In the genomic region with DNA sequence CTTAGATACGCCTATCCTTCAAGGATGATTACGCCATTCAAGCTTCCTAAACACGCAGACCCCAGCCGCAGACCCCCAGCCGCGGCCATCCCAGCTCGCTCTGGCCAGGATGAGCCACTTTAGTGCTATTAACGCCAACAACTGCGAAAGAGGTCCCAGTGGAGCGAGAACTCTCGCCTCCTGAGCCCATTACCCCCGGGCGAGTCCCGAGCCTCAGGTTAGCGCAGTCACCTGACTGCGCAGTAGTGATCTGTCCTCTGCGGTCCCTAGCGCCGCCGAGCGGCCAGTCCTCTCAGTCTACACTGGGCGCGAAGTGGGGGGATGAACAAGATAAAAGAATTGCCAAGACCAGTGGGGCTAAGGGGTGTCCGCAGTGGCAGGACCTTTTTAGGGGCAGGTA, we compare ENCODE assay signal across 8 mouse cellular contexts. TPM values are rescaled to one million over a fixed set of nuclear protein-coding genes. Genes with fewer than 3 reads are reported as not detected.
DNase-seq lines count a peak whose midpoint lies in the region; ATAC-seq and TF ChIP-seq lines count a peak whose summit lies in the region.

No protein-coding gene starts in this region.

- peaks cover 5% of the 10 kb centered on the region; the same call in 1 of the 2 replicates for H3K36me3 ChIP-seq in embryonic facial prominence, embryonic 12.5 days
- H3K36me3 ChIP-seq in liver, embryonic 11.5 days (ENCODE audit: control insufficient read depth, insufficient read depth, low read length), result peaks cover 7% of the 10 kb centered on the region; the same call in 1 of the 2 replicates
- no peaks in the 10 kb centered on the region; the same call in 1 of the 2 replicates for H3K36me3 ChIP-seq in midbrain, postnatal 0 days (ENCODE audit: insufficient read depth, low read length)

- WGBS in embryonic facial prominence, embryonic 12.5 days, result 2% methylated on average over 24 of the region's 24 CpGs
- WGBS in liver, embryonic 11.5 days, result 1% methylated on average over 24 of the region's 24 CpGs
- WGBS in midbrain, postnatal 0 days, result 2% methylated on average over 24 of the region's 24 CpGs

- DNase-seq in ovary, postnatal 36 days (ENCODE audit: low spot score), result peak; percentile 76
- no peak for DNase-seq in ovary, postnatal 10 days (ENCODE audit: low spot score)
- peak; percentile 75 to 78 for DNase-seq in heart, adult 9 months (ENCODE audit: low spot score in 2 of 2)
- peak; percentile 71 to 80 for DNase-seq in kidney, adult 8-10 months
- DNase-seq in liver, embryonic 11.5 days (ENCODE audit: low spot score), result peak; percentile 83
- DNase-seq in midbrain, postnatal 0 days (ENCODE audit: low spot score), result peak; percentile 54
- DNase-seq in spleen, postnatal 36 days (ENCODE audit: low spot score in 2 of 2), result peak; percentile 73 to 81

- H3K9ac ChIP-seq in embryonic facial prominence, embryonic 12.5 days, result peak overlapping the region; percentile 32; the same call in 1 of the 2 replicates
- H3K9ac ChIP-seq in liver, embryonic 11.5 days (ENCODE audit: low read depth, low read length), result peak overlapping the region; percentile 77
- 0 out of 2 replicates have a peak overlapping the region, but pooled peaks have one; percentile 19 for H3K9ac ChIP-seq in midbrain, postnatal 0 days (replicated peaks; ENCODE audit: low read length, poor library complexity, severe bottlenecking)

- no peaks in the 10 kb centered on the region for H3K27me3 ChIP-seq in embryonic facial prominence, embryonic 12.5 days
- H3K27me3 ChIP-seq in liver, embryonic 11.5 days (replicated peaks; ENCODE audit: control insufficient read depth, insufficient read depth, low read length), result no peaks in the 10 kb centered on the region
- no peaks in the 10 kb centered on the region for H3K27me3 ChIP-seq in midbrain, postnatal 0 days (ENCODE audit: insufficient read depth, low read length)

- TF ChIP-seq CTCF in midbrain, postnatal 0 days (IDR thresholded peaks at IDR 0.05), result peak; percentile 60

- H3K4me2 ChIP-seq in embryonic facial prominence, embryonic 12.5 days (replicated peaks), result peak overlapping the region; percentile 59
- peak overlapping the region; percentile 95 for H3K4me2 ChIP-seq in liver, embryonic 11.5 days
- peak overlapping the region; percentile 55 for H3K4me2 ChIP-seq in midbrain, postnatal 0 days (ENCODE audit: low read depth, low read length, poor library complexity, severe bottlenecking)

- H3K4me1 ChIP-seq in embryonic facial prominence, embryonic 12.5 days, result peaks cover 8% of the 10 kb centered on the region
- peaks cover 18% of the 10 kb centered on the region for H3K4me1 ChIP-seq in liver, embryonic 11.5 days (replicated peaks; ENCODE audit: control insufficient read depth, insufficient read depth, low read length)
- H3K4me1 ChIP-seq in midbrain, postnatal 0 days (ENCODE audit: insufficient read depth, low read length), result peaks cover 10% of the 10 kb centered on the region; the same call in 1 of the 2 replicates

- 0 out of 2 replicates have a peak, but pooled peaks have one; percentile 61 for ATAC-seq in embryonic facial prominence, embryonic 12.5 days (ENCODE audit: insufficient number of reproducible peaks, insufficient read depth, low FRiP score, low TSS enrichment)
- peak; percentile 80 for ATAC-seq in liver, embryonic 11.5 days (replicated peaks; ENCODE audit: low FRiP score)
- ATAC-seq in midbrain, postnatal 0 days (ENCODE audit: low FRiP score), result no peak

- peak overlapping the region; percentile 31 for H3K4me3 ChIP-seq in embryonic facial prominence, embryonic 12.5 days
- H3K4me3 ChIP-seq in liver, embryonic 11.5 days (ENCODE audit: low read depth, low read length), result peak overlapping the region; percentile 62
- peak overlapping the region; percentile 22 for H3K4me3 ChIP-seq in midbrain, postnatal 0 days (ENCODE audit: low read depth, low read length)

- H3K27ac ChIP-seq in embryonic facial prominence, embryonic 12.5 days, result no peak overlapping the region
- peak overlapping the region; percentile 59 for H3K27ac ChIP-seq in liver, embryonic 11.5 days (ENCODE audit: low read depth, low read length)
- no peak overlapping the region for H3K27ac ChIP-seq in midbrain, postnatal 0 days (ENCODE audit: low read depth, low read length)

- no peaks in the 10 kb centered on the region for H3K9me3 ChIP-seq in embryonic facial prominence, embryonic 12.5 days
- no peaks in the 10 kb centered on the region for H3K9me3 ChIP-seq in liver, embryonic 11.5 days (ENCODE audit: control insufficient read depth, low read length)
- H3K9me3 ChIP-seq in midbrain, postnatal 0 days (ENCODE audit: low read length), result no peaks in the 10 kb centered on the region

RNA-seq across cellular contexts. Expression of gene Dnm1, which starts 8.3 kb away (rescaled TPM):
- 45.0 and 47.8 TPM in 2 replicates for polyA plus RNA-seq in embryonic facial prominence, embryonic 12.5 days (2016; fragmentation: Nextera tagmentation; extraction: Ambion mirVana)
- polyA plus RNA-seq in liver, embryonic 11.5 days (2014; fragmentation: Nextera tagmentation; extraction: Ambion mirVana), result 9.3 and 10.0 TPM in 2 replicates
- total RNA-seq in midbrain, postnatal 0 days (2014; rRNA removed), result 170 and 186 TPM in 2 replicates
- 105 and 107 TPM in 2 replicates for polyA plus RNA-seq in midbrain, postnatal 0 days (2015; fragmentation: Nextera tagmentation; extraction: Ambion mirVana)

RNA-seq across cellular contexts. Expression of gene Ciz1, which starts 9.3 kb away (rescaled TPM):
- 50.6 and 57.8 TPM in 2 replicates for polyA plus RNA-seq in embryonic facial prominence, embryonic 12.5 days (2016; fragmentation: Nextera tagmentation; extraction: Ambion mirVana)
- polyA plus RNA-seq in liver, embryonic 11.5 days (2014; fragmentation: Nextera tagmentation; extraction: Ambion mirVana), result 45.5 and 45.8 TPM in 2 replicates
- 63.7 and 81.8 TPM in 2 replicates for total RNA-seq in midbrain, postnatal 0 days (2014; rRNA removed)
- polyA plus RNA-seq in midbrain, postnatal 0 days (2015; fragmentation: Nextera tagmentation; extraction: Ambion mirVana), result 47.3 and 48.8 TPM in 2 replicates

RNA-seq across cellular contexts. Expression of gene 1110008P14Rik, which starts 20.3 kb away (rescaled TPM):
- polyA plus RNA-seq in embryonic facial prominence, embryonic 12.5 days (2016; fragmentation: Nextera tagmentation; extraction: Ambion mirVana), result 53.9 and 54.6 TPM in 2 replicates
- 36.2 and 39.7 TPM in 2 replicates for polyA plus RNA-seq in liver, embryonic 11.5 days (2014; fragmentation: Nextera tagmentation; extraction: Ambion mirVana)
- total RNA-seq in midbrain, postnatal 0 days (2014; rRNA removed), result 336 and 450 TPM in 2 replicates
- 198 and 224 TPM in 2 replicates for polyA plus RNA-seq in midbrain, postnatal 0 days (2015; fragmentation: Nextera tagmentation; extraction: Ambion mirVana)

RNA-seq across cellular contexts. Expression of gene Lcn2, which starts 26.6 kb away (rescaled TPM):
- 1.3 and 1.4 TPM in 2 replicates for polyA plus RNA-seq in embryonic facial prominence, embryonic 12.5 days (2016; fragmentation: Nextera tagmentation; extraction: Ambion mirVana)
- 8.0 and 9.9 TPM in 2 replicates for polyA plus RNA-seq in liver, embryonic 11.5 days (2014; fragmentation: Nextera tagmentation; extraction: Ambion mirVana)
- 0.57 TPM in 1 of 2 replicates, not detected in the other for total RNA-seq in midbrain, postnatal 0 days (2014; rRNA removed)
- 0.35 and 0.44 TPM in 2 replicates for polyA plus RNA-seq in midbrain, postnatal 0 days (2015; fragmentation: Nextera tagmentation; extraction: Ambion mirVana)

RNA-seq across cellular contexts. Expression of gene Ptges2, which starts 34.3 kb away (rescaled TPM):
- polyA plus RNA-seq in embryonic facial prominence, embryonic 12.5 days (2016; fragmentation: Nextera tagmentation; extraction: Ambion mirVana), result 36.1 and 36.9 TPM in 2 replicates
- 23.0 and 23.6 TPM in 2 replicates for polyA plus RNA-seq in liver, embryonic 11.5 days (2014; fragmentation: Nextera tagmentation; extraction: Ambion mirVana)
- total RNA-seq in midbrain, postnatal 0 days (2014; rRNA removed), result 33.3 and 41.1 TPM in 2 replicates
- 56.2 and 62.3 TPM in 2 replicates for polyA plus RNA-seq in midbrain, postnatal 0 days (2015; fragmentation: Nextera tagmentation; extraction: Ambion mirVana)

Comparison
In these comparisons a context has a peak if more than half of its experiments do, and no peak if none do; other contexts are left out.
1. H3K9ac ChIP-seq: peak in every context shown above with its lines; median percentile 77 in liver, embryonic 11.5 days; 32 in embryonic facial prominence, embryonic 12.5 days; 19 in midbrain, postnatal 0 days.